Mouse (Mus musculus): ENCODE data around the gene Asb18. TPM values are rescaled to one million over a fixed set of nuclear protein-coding genes. Genes with fewer than 3 reads are reported as not detected.
A peak's percentile ranks its signal among the peaks of the same experiment; 100 is the strongest.

Gene Asb18
- total RNA-seq, 2 experiments from 2014 or later = 21.8 to 26.9 TPM

GRCm38 (mm10) chr1:89976411-89976810 lies 38.1 kb downstream of the Asb18 start:
- DNase-seq = no peak
- intact Hi-C loops (cut with DNase I) = no loop called here

DNA sequence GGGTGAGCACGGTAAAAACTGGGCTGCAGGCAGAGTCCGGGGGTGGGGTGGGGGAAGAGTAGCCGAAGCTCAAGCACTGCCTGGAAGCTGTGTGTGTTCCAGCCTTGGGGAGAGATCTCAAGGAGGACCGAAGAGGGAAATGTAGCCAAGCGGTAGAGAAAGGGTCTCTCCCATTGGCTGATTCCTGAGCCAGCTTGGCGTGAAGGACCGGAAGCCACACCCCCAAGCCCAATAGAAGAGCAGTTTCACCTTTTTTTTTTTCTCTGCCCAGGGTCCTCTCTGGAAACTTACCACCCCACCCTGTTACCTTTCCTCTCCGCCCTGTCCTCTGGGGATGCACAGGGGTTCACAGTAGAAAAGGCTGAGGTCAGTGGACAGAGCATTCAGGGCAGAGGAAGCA lies 39.9 kb downstream of the Asb18 start:
- no peak for DNase-seq

GRCm38 (mm10) chr1:89971848-89972247 lies 42.6 kb downstream of the Asb18 start:
- DNase-seq = no peak
- intact Hi-C loops (cut with DNase I) = no loop called here

More for the DNA sequence above, 39.9 kb downstream of the Asb18 start:
- intact Hi-C loops (cut with DNase I) = no loop called here

DNA sequence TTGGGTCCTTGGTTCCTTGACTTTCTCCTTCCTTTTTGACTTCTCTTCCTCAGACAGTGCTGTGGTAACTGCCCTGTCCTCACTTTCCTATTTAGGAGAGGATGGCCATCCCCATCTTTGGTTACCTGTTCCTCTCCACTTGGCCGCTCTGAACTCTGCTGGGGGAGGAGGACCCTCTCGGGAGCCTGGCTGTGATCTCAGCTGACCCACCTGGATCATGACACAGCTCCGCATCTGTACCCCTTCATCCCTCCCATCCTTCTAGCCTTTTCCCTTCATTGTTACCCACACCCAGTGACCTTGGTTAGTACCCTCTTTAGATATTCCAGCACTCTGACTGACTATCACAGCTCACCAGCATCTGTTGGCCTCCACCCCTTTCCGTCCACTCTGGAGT lies 44.8 kb downstream of the Asb18 start:
- intact Hi-C loops (cut with DNase I) = no loop called here
- DNase-seq = no peak

DNA sequence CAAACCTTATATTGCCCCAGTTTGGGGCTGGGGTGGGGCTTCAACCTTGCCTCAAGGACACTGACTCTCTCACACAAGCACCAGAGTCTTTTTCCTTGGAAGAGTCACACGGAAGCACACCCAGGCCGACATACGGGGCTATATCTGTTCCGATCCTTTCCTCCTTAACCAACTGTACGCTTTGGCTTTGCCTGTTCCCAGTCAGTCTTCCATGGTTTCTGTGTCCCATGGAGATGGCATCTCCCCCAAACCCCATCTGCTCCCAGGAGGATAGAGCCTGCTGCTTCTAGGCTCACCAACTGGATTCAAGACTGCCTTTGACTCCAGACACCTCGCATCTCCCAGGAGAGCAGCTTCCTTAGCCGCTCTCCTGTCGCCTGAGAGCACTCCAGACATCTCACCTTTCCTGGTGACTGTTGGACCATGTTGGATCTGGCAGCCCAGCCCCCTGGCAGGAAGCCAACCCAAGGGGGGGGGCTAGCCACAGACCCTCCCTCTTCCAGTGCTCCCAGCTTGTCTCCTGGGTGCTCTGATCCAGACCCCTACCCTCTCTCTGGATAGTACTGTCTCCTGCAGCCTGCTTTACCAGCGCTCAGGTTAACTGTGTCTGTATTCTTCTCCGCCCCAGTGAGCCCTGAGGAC lies 45.3 kb downstream of the Asb18 start:
- no peak for DNase-seq
- intact Hi-C loops (cut with DNase I) = no loop called here

DNA sequence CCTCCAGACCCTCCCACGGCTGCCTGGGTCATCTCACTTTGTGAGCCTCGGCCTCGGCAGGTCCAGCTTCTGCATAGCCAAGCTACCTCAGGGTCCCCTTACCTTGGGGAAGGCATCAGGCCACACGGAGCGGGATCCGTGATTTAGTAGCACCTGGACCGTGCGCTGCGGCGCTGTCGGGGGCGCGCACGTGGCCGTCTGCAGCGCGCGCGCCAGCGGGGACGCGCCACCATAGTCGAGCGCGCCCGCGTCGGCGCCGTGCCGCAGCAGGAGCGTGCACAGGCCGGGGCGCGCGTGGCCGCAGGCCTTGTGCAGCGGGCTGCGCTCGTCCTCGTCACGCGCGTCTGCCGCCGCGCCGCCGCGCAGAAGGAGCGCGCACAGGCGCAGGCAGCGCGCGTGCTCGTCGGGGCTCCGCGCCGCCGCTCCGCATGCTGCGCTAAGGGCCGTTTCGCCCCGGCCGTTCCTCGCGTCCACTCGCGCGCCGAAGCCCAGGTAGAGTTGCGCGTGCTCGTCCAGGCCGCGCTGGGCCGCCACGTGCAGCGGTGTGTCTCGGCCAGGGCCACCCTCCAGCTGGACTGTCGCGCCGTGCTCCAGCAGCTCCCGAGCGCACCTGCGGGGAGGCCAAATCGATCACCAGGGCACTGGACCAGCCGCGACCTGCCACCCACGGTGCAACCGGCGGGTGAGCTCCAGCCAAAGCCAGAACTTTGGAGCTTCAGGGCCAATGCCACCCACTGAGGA lies 46.2 kb downstream of the Asb18 start:
- intact Hi-C loops (cut with DNase I) = no loop called here
- DNase-seq = no peak

GRCm38 (mm10) chr1:89967585-89967984 lies 46.9 kb downstream of the Asb18 start:
- DNase-seq = no peak
- intact Hi-C loops (cut with DNase I) = no loop called here

- intact Hi-C loops (cut with DNase I) = no loop called here
- DNase-seq = no peak
Observed at GRCm38 (mm10) chr1:89964426-89964825, 50.0 kb downstream of the Asb18 start.

GRCm38 (mm10) chr1:89963296-89963695 lies 51.2 kb downstream of the Asb18 start:
- intact Hi-C loops (cut with DNase I) = no loop called here
- DNase-seq = no peak

DNA sequence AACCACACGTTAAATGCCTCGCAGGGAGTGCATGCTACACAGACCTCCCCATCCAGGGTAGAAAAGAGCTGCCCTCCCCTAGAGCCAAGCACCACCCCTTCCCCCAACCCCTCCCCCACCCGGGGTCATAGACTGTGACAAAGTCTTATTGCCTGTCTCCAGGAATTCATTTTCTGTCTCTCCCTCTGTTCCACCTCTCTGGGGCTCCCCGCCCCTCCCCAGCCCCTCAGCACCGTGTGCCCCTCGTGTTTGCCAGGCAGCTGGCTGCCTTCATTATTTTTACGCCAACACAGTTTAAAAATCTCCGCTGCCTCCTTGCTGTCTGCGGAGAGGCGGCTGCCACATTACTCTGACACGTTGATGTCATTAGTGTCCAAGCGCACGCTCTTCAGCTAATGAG lies 52.4 kb downstream of the Asb18 start:
- no peak for DNase-seq
- intact Hi-C loops (cut with DNase I) = no loop called here

DNA sequence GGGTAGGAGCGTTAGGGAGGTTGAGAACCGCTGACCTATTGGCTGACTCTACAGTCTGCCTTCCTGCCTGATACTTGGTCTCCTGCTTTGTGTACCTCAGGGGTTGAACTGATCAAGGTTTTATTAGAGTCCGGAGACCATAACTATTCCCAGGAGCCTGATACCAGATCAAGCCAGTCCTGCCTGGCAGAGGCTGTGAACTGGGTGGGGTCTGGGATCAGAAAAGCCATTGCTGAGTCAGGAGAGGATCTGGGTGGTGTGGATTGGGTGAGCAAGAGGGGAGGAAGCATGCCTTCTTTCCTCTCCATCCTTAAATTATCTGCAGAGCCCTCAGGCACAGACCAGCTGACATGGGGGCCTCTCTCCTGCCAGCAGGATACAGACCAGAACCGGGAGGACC lies 55.1 kb downstream of the Asb18 start:
- intact Hi-C loops (cut with DNase I) = no loop called here
- no peak for DNase-seq

- DNase-seq = peak; percentile 67 to 69
- intact Hi-C loops (cut with DNase I) = loop anchor here (2.0 to 5.0 kb wide), 4 partner anchors 81 to 298 kb away; no protein-coding TSS in a partner anchor
Observed at GRCm38 (mm10) chr1:89943202-89943601, 71.3 kb downstream of the Asb18 start.

GRCm38 (mm10) chr1:89942395-89942976 lies 72.0 kb downstream of the Asb18 start:
- no peak for DNase-seq
- intact Hi-C loops (cut with DNase I) = loop anchor here (2.0 to 5.0 kb wide), 4 partner anchors 80 to 298 kb away; no protein-coding TSS in a partner anchor

DNA sequence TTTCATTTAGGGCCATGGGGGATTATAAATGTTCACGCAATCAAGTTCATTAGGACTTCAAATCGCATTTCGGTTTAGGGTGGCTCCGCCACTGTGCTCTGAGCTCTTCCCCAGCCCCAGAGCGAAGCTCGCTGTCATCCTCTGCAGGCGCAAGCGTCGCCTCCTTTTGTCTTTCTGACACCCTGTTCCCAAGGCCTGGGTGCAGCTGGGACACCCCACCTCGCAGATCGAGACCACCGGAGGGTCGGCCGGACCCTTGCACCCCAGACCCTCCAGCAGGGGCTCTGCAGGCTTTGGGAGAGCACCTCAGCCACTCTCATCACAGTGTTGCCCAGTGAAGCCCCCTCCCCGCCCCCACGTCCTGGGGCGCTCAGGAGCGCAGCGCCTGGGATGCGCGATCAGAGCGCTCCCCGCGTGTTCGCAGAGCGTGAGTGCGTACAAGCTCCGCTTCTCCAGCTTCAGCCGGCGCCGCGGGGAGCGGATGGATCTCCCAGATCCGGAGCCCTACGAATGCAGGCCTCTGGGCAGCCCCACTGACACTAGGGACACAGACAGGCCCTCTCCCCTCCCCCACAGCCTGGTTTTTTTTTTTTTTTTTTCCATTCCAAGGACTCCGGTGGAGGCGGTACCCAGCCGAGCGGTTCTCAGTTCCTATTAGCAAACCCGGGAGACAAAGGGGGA lies 72.6 kb downstream of the Asb18 start:
- intact Hi-C loops (cut with DNase I) = loop anchor here (2.0 to 5.0 kb wide), 4 partner anchors 80 to 297 kb away; no protein-coding TSS in a partner anchor
- DNase-seq = no peak

DNA sequence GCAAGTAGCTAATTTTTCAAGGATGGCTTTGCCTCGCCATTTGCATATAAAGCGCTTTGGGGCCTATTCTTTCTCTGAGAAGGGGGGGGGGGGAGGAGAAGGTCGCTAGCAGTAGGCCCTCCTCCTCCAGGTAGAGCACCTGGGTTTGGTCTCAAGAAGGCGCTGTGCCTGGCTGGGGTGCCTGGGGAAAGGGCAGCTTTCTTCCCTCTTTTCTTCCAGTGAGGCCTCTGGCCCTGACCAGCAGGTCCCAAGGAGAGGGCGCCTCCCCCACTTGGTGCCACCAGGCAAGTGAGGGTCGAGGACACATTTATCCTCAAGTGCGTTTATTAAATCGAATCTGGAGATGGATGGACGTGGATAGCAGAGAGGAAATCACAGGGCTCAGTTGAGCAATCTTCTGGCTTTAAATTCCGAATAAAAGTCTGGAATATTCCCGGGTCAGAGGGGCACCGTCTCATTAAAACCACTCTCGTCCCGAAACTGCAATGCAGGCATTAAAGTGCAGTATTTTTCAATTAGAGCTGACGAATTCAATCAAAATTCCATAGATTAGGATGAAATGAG lies 73.4 kb downstream of the Asb18 start:
- no peak for DNase-seq
- intact Hi-C loops (cut with DNase I) = loop anchor here (5.0 kb wide), 3 partner anchors 79 to 274 kb away; no protein-coding TSS in a partner anchor

- intact Hi-C loops (cut with DNase I) = loop anchor here (5.0 kb wide), 3 partner anchors 78 to 273 kb away; no protein-coding TSS in a partner anchor
- peak; percentile 58 to 68 for DNase-seq
Observed at GRCm38 (mm10) chr1:89939981-89940726, 74.3 kb downstream of the Asb18 start.

GRCm38 (mm10) chr1:89939596-89939960 lies 74.9 kb downstream of the Asb18 start:
- intact Hi-C loops (cut with DNase I) = no loop called here
- no peak for DNase-seq

DNA sequence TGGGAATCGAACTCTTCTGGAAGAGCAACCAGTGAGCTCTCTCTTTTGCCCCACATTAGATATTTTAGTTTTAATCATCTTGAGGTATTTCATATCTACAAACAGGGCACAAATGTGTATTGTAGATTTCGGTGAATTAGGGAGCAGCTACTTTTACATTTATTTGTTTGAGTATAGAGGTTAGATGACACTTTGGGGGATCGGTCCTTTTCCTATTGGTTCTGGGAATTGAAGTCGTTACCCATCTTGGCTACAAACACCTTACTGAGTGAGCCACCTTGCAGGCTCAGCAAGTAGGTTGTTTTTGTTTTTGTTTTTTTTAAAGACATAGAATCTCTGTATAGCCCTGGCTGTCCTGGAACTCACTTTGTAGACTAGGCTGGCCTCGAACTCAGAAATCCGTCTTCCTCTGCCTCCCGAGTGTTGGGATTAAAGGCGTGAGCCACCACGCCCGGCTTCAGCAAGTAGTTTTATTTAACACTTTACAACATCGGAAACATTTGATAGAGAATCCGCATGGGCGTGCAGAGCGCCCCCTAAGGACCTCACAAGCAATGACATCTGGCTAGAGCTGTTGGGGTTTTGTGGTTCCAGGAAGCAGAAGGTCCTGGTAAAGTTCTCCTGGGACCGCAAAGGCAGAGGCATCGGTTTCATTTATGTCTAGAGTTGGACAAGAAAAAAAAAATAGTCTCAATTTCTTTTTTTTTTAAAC lies 75.4 kb downstream of the Asb18 start:
- intact Hi-C loops (cut with DNase I) = no loop called here
- DNase-seq = no peak
